Mouse (Mus musculus): ENCODE measurements around the gene Tex47. TPM values are rescaled to one million over a fixed set of nuclear protein-coding genes. Genes with fewer than 3 reads are reported as not detected.

Gene Tex47
- not detected in 2 replicates for polyA plus RNA-seq (2015; fragmentation: Nextera tagmentation; extraction: Ambion mirVana)

DNA sequence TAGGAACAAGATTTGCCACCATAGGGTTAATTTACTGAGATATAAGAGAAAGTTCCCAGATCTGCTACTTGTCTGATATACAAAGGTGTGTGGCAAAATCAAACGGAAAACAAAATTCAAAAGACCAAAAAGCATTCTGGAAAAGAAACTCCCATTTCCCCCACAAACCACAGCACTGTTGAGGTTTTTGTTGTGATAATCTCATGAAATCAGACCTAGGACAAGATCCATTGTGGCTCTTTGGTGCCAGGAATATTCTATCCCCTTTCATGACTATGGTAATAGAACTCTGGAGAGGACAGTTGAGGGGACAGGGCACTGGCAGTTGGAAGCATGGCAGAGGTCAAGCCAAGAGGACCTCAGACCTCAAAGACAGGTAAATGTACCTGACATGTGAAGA, at the start of gene Tex47:
Tex47 (plus strand) TSS at position 301 of the 400 bp plus-strand sequence.
- no peak within 1 kb of the TSS for H3K9ac ChIP-seq (ENCODE audit: low read depth, low read length)
- H3K4me1 ChIP-seq (ENCODE audit: control insufficient read depth, insufficient read depth, low read length) = no peaks in the 10 kb centered on the region
- WGBS = 88% methylated on average over 1 of the region's 1 CpGs
- no peak within 1 kb of the TSS for H3K4me2 ChIP-seq (ENCODE audit: low read depth, low read length)
- no peak for ATAC-seq
- no peaks in the 10 kb centered on the region for H3K27me3 ChIP-seq (replicated peaks; ENCODE audit: control insufficient read depth, insufficient read depth, low read length)
- no peak within 1 kb of the TSS for H3K4me3 ChIP-seq (ENCODE audit: low read length)
- no peaks in the 10 kb centered on the region for H3K9me3 ChIP-seq (ENCODE audit: control insufficient read depth, low read length)
- no peaks in the 10 kb centered on the region for H3K36me3 ChIP-seq (ENCODE audit: control insufficient read depth, insufficient read depth, low read length)
- no peak within 1 kb of the TSS for H3K27ac ChIP-seq (ENCODE audit: low read length)

DNA sequence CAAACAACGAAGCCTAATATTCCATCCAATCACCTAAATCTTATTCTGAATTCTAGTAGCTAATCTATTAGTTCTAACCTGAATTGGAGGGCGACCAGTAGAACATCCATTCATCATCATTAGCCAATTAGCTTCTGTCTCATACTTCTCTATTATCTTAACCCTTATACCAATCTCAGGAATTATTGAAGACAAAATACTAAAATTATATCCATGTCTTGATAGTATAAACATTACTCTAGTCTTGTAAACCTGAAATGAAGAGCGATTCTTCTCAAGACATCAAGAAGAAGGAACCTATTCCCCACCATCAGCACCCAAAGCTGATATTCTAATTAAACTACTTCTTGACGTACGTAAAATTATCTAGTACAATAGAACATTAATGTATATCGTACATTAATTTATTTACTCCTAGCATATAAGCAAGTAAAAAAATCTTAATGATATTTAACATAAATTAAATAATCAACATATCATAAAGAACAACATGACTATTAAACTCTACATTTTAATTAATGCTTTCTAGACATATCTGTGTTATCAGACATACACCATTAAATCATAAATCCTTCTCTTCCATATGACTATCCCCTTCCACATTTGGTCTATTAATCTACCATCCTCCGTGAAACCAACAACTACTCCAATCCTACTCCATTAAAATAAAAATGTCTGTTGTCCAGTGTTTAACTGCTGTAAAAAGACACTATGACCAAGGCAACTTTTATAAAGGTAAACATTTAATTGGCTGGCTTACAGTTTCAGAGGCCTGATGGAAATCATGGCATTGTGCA, 27.1 kb upstream of the Tex47 start:
- ATAC-seq = no peak
- no peak overlapping the region for H3K4me3 ChIP-seq (ENCODE audit: low read length)
- H3K9me3 ChIP-seq (ENCODE audit: control insufficient read depth, low read length) = no peaks in the 10 kb centered on the region
- H3K36me3 ChIP-seq (ENCODE audit: control insufficient read depth, insufficient read depth, low read length) = no peaks in the 10 kb centered on the region
- no peaks in the 10 kb centered on the region for H3K4me1 ChIP-seq (ENCODE audit: control insufficient read depth, insufficient read depth, low read length)
- H3K27ac ChIP-seq (ENCODE audit: low read length) = no peak overlapping the region
- H3K27me3 ChIP-seq (replicated peaks; ENCODE audit: control insufficient read depth, insufficient read depth, low read length) = no peaks in the 10 kb centered on the region
- 84% methylated on average over 7 of the region's 7 CpGs for WGBS
- H3K4me2 ChIP-seq (ENCODE audit: low read depth, low read length) = no peak overlapping the region
- H3K9ac ChIP-seq (ENCODE audit: low read depth, low read length) = no peak overlapping the region

DNA sequence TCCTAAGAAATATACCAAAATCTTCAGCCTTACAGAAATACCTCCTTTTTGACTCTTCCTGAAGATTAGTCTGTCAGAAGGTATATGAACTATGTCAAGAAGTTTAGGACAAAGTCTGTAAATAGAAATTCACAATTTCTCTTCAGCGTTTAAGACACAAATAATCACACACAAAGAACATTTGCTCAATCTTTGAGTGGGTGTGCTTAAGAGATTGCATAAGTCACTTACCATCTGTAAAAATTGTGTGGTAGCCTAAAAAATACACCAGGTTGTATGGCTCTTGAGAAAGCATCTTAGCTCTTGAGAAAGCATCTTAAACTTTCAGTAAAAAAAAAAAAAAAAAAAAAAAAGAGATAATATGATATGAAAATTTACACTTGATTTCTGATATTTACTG, 19.6 kb upstream of the Tex47 start:
- Histone ChIP-seq H3K4me1 (ENCODE audit: control insufficient read depth, insufficient read depth, low read length) (no peaks in the 10 kb centered on the region), H3K36me3 (ENCODE audit: control insufficient read depth, insufficient read depth, low read length) (no peaks in the 10 kb centered on the region), H3K27me3 (replicated peaks; ENCODE audit: control insufficient read depth, insufficient read depth, low read length) (no peaks in the 10 kb centered on the region), H3K9ac (ENCODE audit: low read depth, low read length) (no peak overlapping the region), H3K4me3 (ENCODE audit: low read length) (no peak overlapping the region), H3K4me2 (ENCODE audit: low read depth, low read length) (no peak overlapping the region), H3K9me3 (ENCODE audit: control insufficient read depth, low read length) (no peaks in the 10 kb centered on the region), H3K27ac (ENCODE audit: low read length) (no peak overlapping the region)
- WGBS = 90% methylated on average over 1 of the region's 1 CpGs
- ATAC-seq = no peak

DNA sequence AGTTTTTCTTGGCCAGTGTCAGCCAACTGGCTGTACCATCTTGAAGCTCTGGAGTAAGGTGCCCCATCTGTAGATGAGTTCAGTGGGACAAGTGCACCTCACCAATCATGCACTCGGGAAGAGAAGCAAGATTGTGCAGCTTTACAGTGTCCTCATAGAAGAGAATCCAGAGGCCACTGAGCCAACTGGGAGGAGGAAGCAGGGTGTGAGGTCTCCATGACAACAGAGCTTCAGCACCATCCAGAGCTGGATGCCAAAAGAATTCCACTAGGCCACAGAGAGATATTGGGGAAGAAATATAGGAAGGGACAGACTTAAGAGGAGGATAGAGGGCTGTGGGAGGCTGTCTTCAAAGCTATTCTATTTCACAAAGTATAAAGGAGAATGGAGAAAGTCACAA, 950 bp upstream of the Tex47 start:
- Histone ChIP-seq H3K9me3 (ENCODE audit: control insufficient read depth, low read length) (no peaks in the 10 kb centered on the region), H3K4me3 (ENCODE audit: low read length) (no peak overlapping the region), H3K36me3 (ENCODE audit: control insufficient read depth, insufficient read depth, low read length) (no peaks in the 10 kb centered on the region), H3K27ac (ENCODE audit: low read length) (no peak overlapping the region), H3K4me2 (ENCODE audit: low read depth, low read length) (no peak overlapping the region), H3K9ac (ENCODE audit: low read depth, low read length) (no peak overlapping the region), H3K4me1 (ENCODE audit: control insufficient read depth, insufficient read depth, low read length) (no peaks in the 10 kb centered on the region), H3K27me3 (replicated peaks; ENCODE audit: control insufficient read depth, insufficient read depth, low read length) (no peaks in the 10 kb centered on the region)
- ATAC-seq = no peak
- WGBS = 74% methylated on average over 1 of the region's 1 CpGs

DNA sequence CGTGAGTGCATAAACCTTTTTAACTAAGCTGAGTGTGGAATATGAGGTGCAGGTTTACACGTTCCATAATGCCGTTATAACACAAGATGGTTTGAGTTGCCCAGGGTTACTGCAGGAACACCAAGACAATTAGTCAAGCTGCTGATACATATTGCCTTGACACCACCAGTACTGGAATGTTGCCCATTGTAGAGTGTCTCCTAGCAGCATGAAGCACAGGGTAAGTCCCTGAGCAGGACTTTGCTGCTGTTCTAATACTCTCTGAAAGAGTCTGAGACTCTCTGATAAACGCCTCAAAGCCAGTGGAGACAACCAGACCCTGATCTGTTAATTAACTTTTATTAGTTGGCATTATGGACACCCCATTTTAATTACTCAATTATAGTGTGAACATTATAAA, 21.7 kb downstream of the Tex47 start:
- Histone ChIP-seq H3K27ac (ENCODE audit: low read length) (no peak overlapping the region), H3K4me3 (ENCODE audit: low read length) (no peak overlapping the region), H3K4me2 (ENCODE audit: low read depth, low read length) (no peak overlapping the region), H3K27me3 (replicated peaks; ENCODE audit: control insufficient read depth, insufficient read depth, low read length) (no peaks in the 10 kb centered on the region), H3K4me1 (ENCODE audit: control insufficient read depth, insufficient read depth, low read length) (no peaks in the 10 kb centered on the region), H3K9ac (ENCODE audit: low read depth, low read length) (no peak overlapping the region), H3K36me3 (ENCODE audit: control insufficient read depth, insufficient read depth, low read length) (no peaks in the 10 kb centered on the region), H3K9me3 (ENCODE audit: control insufficient read depth, low read length) (no peaks in the 10 kb centered on the region)
- ATAC-seq = no peak
- 80% methylated on average over 4 of the region's 4 CpGs for WGBS

DNA sequence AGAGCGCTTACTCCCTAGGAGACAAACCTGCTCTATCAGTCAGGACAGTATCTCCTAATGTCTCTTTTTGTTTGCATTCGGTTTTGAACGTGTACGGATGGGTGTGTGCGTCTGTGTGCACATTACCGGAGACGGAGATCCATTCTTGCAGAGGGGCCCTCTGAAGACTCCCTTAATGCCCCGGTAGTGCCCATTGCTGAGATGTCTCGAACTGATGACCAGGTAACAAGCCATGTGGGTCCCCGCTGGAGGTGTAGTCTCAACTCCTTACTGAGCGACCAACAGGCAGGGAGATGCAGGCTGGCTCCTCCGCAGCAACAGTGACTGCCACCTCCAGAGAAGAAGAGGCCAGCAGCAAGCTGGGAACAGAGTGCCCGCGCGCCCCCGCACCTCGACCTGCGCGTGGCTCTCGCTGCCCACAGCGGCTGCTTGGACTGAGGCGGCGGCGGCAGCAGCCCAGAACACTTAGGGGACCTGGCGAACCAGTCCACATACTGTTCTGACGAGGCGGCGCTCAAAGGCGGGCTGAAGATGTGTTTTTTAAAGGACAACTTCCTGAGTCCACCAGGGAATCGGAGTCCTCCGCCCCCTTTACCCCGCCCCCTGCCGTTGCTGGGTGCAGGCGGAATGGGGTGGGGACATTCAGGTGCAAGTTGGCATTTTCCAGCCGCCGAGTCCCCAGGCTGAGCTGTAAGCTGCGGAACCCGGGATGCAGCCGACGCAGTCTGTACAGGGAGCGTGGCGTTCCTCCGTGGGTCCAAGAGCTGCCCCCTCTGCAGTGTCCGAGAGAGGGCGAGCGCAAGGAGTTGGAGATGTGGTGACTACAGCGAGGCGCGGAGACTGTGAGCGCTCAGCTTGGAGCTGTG, 40.5 kb downstream of the Tex47 start, which contains the start of gene Zfp804b:
Zfp804b (minus strand) TSS at position 612 of the 866 bp plus-strand sequence.
- H3K27me3 ChIP-seq (replicated peaks; ENCODE audit: control insufficient read depth, insufficient read depth, low read length) = no peaks in the 10 kb centered on the region
- no peaks in the 10 kb centered on the region; the same call in 1 of the 2 replicates for H3K4me1 ChIP-seq (ENCODE audit: control insufficient read depth, insufficient read depth, low read length)
- peak within 1 kb of the TSS; percentile 94 for H3K4me2 ChIP-seq (ENCODE audit: low read depth, low read length)
- H3K4me3 ChIP-seq (ENCODE audit: low read length) = peak within 1 kb of the TSS; percentile 62
- no peaks in the 10 kb centered on the region for H3K36me3 ChIP-seq (ENCODE audit: control insufficient read depth, insufficient read depth, low read length)
- ATAC-seq = peak; percentile 94
- H3K27ac ChIP-seq (ENCODE audit: low read length) = no peak within 1 kb of the TSS
- H3K9ac ChIP-seq (ENCODE audit: low read depth, low read length) = peak within 1 kb of the TSS; percentile 67
- 1% methylated on average over 50 of the region's 50 CpGs for WGBS
- H3K9me3 ChIP-seq (ENCODE audit: control insufficient read depth, low read length) = no peaks in the 10 kb centered on the region

DNA sequence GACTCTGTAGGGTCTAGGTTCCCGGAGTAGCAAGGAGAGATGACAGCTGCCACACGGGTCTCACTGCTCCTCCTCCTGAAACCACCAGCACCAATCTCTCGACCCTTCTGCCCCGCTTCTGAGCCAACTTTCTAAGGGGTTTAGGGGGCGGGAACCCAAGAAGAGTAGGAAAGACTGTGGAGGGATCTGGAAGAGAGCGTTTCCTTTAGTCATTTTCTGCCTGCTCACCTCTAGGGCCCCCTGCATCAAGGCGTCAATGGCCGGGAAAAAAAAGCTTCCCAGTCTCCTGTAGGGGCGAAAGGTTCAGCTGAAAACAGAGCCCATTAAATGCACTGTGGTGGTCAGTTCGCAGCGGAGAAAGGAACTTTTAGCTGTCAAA, 41.1 kb downstream of the Tex47 start:
- peak; percentile 73 for ATAC-seq
- 2% methylated on average over 11 of the region's 11 CpGs for WGBS
- Histone ChIP-seq H3K9ac (ENCODE audit: low read depth, low read length) (peak overlapping the region; percentile 67), H3K4me2 (ENCODE audit: low read depth, low read length) (peak overlapping the region; percentile 94), H3K36me3 (ENCODE audit: control insufficient read depth, insufficient read depth, low read length) (no peaks in the 10 kb centered on the region), H3K9me3 (ENCODE audit: control insufficient read depth, low read length) (no peaks in the 10 kb centered on the region), H3K27ac (ENCODE audit: low read length) (no peak overlapping the region), H3K4me1 (ENCODE audit: control insufficient read depth, insufficient read depth, low read length) (no peaks in the 10 kb centered on the region; the same call in 1 of the 2 replicates), H3K4me3 (ENCODE audit: low read length) (peak overlapping the region; percentile 62), H3K27me3 (replicated peaks; ENCODE audit: control insufficient read depth, insufficient read depth, low read length) (no peaks in the 10 kb centered on the region)

Other genes starting within 250 kb of the Tex47 start
- gene Zfp804b, start 40.6 kb downstream of the Tex47 start, polyA plus RNA-seq (2015; fragmentation: Nextera tagmentation; extraction: Ambion mirVana) = 0.06 and 0.13 TPM in 2 replicates

All from intestine, embryonic 16.5 days (tissue).